Mouse (Mus musculus): ENCODE measurements around the gene Rnf144b.

- TF ChIP-seq CTCF (IDR thresholded peaks at IDR 0.05; ENCODE audit: borderline replicate concordance, control insufficient read depth, extremely low read depth, insufficient read depth, low read length, poor library complexity) (no peak), POLR2A (IDR thresholded peaks at IDR 0.05; ENCODE audit: control insufficient read depth, extremely low read depth, insufficient read depth, low read length, poor library complexity) (no peak)
Observed at GRCm38 (mm10) chr13:47170026-47170425, 47.6 kb downstream of the Rnf144b start.

Measured in thymus, adult 2 months (tissue).